Mouse (Mus musculus) lung, adult 2 months (tissue): ENCODE measurements around the gene Cdc45.

Experiments used
- CTCF ChIP-seq: fragments of 200-500 bp; IDR thresholded peaks from 2 replicates; pipeline ENCODE4 v1.5.1; 2011; ENCODE audit warnings: mild to moderate bottlenecking, low read length, control low read depth; ENCODE audit not compliant: insufficient read depth
- POLR2A ChIP-seq: fragments of 200-500 bp; IDR thresholded peaks from 2 replicates; pipeline ENCODE4 v1.6.1; 2011; ENCODE audit warnings: low read depth, mild to moderate bottlenecking, control low read depth, low read length, borderline replicate concordance; ENCODE audit errors: extremely low read depth

DNA sequence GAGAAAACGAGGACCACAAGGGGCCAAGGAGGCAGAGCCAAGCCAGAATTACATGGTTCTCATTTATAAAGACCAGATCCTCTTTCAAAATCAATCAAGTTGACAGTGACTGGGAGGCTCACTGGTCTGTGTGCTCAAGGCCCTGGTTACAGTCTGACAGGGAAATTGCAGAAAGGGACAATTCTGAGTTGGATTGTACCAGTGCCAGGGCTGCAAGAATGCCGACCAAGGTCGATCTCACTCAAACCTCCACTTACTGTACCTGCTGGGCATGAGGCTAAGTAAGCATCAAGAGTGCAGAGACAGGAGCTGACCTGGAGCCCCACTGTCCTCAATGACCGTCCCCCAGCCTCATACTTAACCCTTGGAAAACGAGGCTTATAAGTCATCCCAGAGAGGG, 13.6 kb downstream of the Cdc45 start:
- TF ChIP-seq POLR2A (no peak), CTCF (no peak)
